8 mouse cellular contexts compared by ENCODE assay signal in genomic region chr5:134455186-134455895, GRCm38 (mm10). TPM values are rescaled to one million over a fixed set of nuclear protein-coding genes. Genes with fewer than 3 reads are reported as not detected.
DNase-seq lines count a peak whose midpoint lies in the region; ATAC-seq and TF ChIP-seq lines count a peak whose summit lies in the region.

No protein-coding gene starts in this region.

- H3K27ac ChIP-seq in ES-E14 (ENCODE audit: insufficient read depth, low read depth, low read length, poor library complexity, severe bottlenecking) = peak overlapping the region; percentile 73
- peak overlapping the region; percentile 95 for H3K27ac ChIP-seq in limb, embryonic 14.5 days (replicated peaks; ENCODE audit: low read depth, low read length)
- H3K27ac ChIP-seq in midbrain, embryonic 14.5 days (replicated peaks; ENCODE audit: low read depth, low read length) = peak overlapping the region; percentile 94

- intact Hi-C loops in heart, postnatal 36 days (cut with DNase I) = no loop called here
- intact Hi-C loops in left cerebral cortex, postnatal 14 days (cut with DNase I) = no loop called here

- no peaks in the 10 kb centered on the region; the same call in 1 of the 2 replicates for H3K9me3 ChIP-seq in ES-E14 (ENCODE audit: control insufficient read depth, insufficient read depth, low read depth, low read length)
- H3K9me3 ChIP-seq in limb, embryonic 14.5 days (ENCODE audit: control insufficient read depth, low read length) = peaks cover 8% of the 10 kb centered on the region; the same call in 1 of the 2 replicates
- no peaks in the 10 kb centered on the region for H3K9me3 ChIP-seq in midbrain, embryonic 14.5 days (ENCODE audit: control insufficient read depth, low read length)

- peak; percentile 32 for DNase-seq in 416B (ENCODE audit: low read depth)
- DNase-seq in ES-E14 (ENCODE audit: low read depth, low spot score) = peak; percentile 44
- DNase-seq in embryo, embryonic 11 days = peak; percentile 85
- peak; percentile 25 to 46 for DNase-seq in heart, postnatal 36 days
- DNase-seq in limb, embryonic 14.5 days (ENCODE audit: low spot score) = peak; percentile 80
- peak; percentile 73 for DNase-seq in midbrain, embryonic 14.5 days
- DNase-seq in urinary bladder, postnatal 10 days (ENCODE audit: low spot score) = no peak
- DNase-seq in left cerebral cortex, postnatal 14 days (ENCODE audit: low spot score in 2 of 2) = no peak

- TF ChIP-seq POLR2A in limb, embryonic 14.5 days (IDR thresholded peaks at IDR 0.05; ENCODE audit: borderline replicate concordance, extremely low read depth, insufficient read depth, insufficient read length) = no peak

- peak overlapping the region; percentile 62 to 78 for H3K4me3 ChIP-seq in ES-E14 (ENCODE audit: insufficient read depth in 1 of 2, low read depth in 1 of 2, low read length in 2 of 2, poor library complexity in 1 of 2, severe bottlenecking in 1 of 2)
- H3K4me3 ChIP-seq in limb, embryonic 14.5 days (replicated peaks; ENCODE audit: low read length) = peak overlapping the region; percentile 78
- peak overlapping the region; percentile 71 for H3K4me3 ChIP-seq in midbrain, embryonic 14.5 days (replicated peaks; ENCODE audit: low read depth, low read length)

- H3K4me2 ChIP-seq in limb, embryonic 14.5 days (replicated peaks; ENCODE audit: low read depth, low read length, severe bottlenecking) = peak overlapping the region; percentile 68
- H3K4me2 ChIP-seq in midbrain, embryonic 14.5 days (ENCODE audit: low read length) = peak overlapping the region; percentile 86

- in situ Hi-C loops in ES-E14 (cut with MboI; ENCODE audit: low sequenced_read_pairs in 2 of 2, unreplicated experiment in 2 of 2) = no loop called here

- peaks cover 2 to 7% of the 10 kb centered on the region in 2 experiments; a peak in 2 of 4 replicates for H3K4me1 ChIP-seq in ES-E14 (ENCODE audit: control insufficient read depth in 2 of 2, insufficient read depth in 2 of 2, low read length in 2 of 2, poor library complexity in 1 of 2)
- peaks cover 14% of the 10 kb centered on the region for H3K4me1 ChIP-seq in limb, embryonic 14.5 days (ENCODE audit: control insufficient read depth, insufficient read depth, low read length)
- H3K4me1 ChIP-seq in midbrain, embryonic 14.5 days (ENCODE audit: control insufficient read depth, insufficient read depth, low read length) = peaks cover 17% of the 10 kb centered on the region

- ATAC-seq in limb, embryonic 14.5 days (ENCODE audit: low FRiP score, low read depth) = 0 out of 2 replicates have a peak, but pooled peaks have one; percentile 16
- peak; percentile 47; the same call in 1 of the 2 replicates for ATAC-seq in midbrain, embryonic 14.5 days (ENCODE audit: low FRiP score, low TSS enrichment)

- H3K27me3 ChIP-seq in limb, embryonic 14.5 days (ENCODE audit: control insufficient read depth, insufficient read depth, low read length) = no peaks in the 10 kb centered on the region
- no peaks in the 10 kb centered on the region for H3K27me3 ChIP-seq in midbrain, embryonic 14.5 days (ENCODE audit: control insufficient read depth, insufficient read depth, low read length)

- peak overlapping the region; percentile 80 for H3K9ac ChIP-seq in ES-E14 (ENCODE audit: insufficient read depth, low read depth, low read length, poor library complexity, severe bottlenecking)
- peak overlapping the region; percentile 92 for H3K9ac ChIP-seq in limb, embryonic 14.5 days (ENCODE audit: low read depth, low read length, severe bottlenecking)
- H3K9ac ChIP-seq in midbrain, embryonic 14.5 days (replicated peaks; ENCODE audit: low read length) = peak overlapping the region; percentile 86

- H3K36me3 ChIP-seq in ES-E14 (ENCODE audit: control insufficient read depth, insufficient read depth, low read length, poor library complexity, severe bottlenecking) = peaks cover 3% of the 10 kb centered on the region; the same call in 1 of the 2 replicates
- H3K36me3 ChIP-seq in limb, embryonic 14.5 days (ENCODE audit: control insufficient read depth, insufficient read depth, low read length) = peaks cover 20% of the 10 kb centered on the region
- H3K36me3 ChIP-seq in midbrain, embryonic 14.5 days (ENCODE audit: control insufficient read depth, insufficient read depth, low read length) = no peaks in the 10 kb centered on the region

- 2% methylated on average over 21 of the region's 21 CpGs for WGBS in limb, embryonic 14.5 days
- WGBS in midbrain, embryonic 14.5 days = under 1% methylated on average over 21 of the region's 21 CpGs

TF ChIP-seq in ES-E14, 5 proteins besides CTCF, POLR2A, EP300 and RAD21:
- TF ChIP-seq HCFC1 (IDR thresholded peaks at IDR 0.05; ENCODE audit: borderline replicate concordance, insufficient read depth, low read length) (no peak), MAFK (IDR thresholded peaks at IDR 0.05; ENCODE audit: insufficient read depth, low read depth, low read length) (no peak), ZNF384 (IDR thresholded peaks at IDR 0.05; ENCODE audit: low read depth, low read length) (no peak), CHD2 (IDR thresholded peaks at IDR 0.05; ENCODE audit: low read depth, low read length) (no peak), ZC3H11A (IDR thresholded peaks at IDR 0.05; ENCODE audit: borderline replicate concordance, low read depth, low read length) (no peak)

RNA-seq across cellular contexts. Expression of gene Gtf2ird1, which starts 1.2 kb away (rescaled TPM):
- total RNA-seq in ES-E14 (2012; rRNA removed) = 63.5 and 118 TPM in 2 replicates
- 10 to 100 TPM; 23.4 to 26.9 TPM for total RNA-seq in heart, postnatal 36 days (2021)
- polyA plus RNA-seq in limb, embryonic 14.5 days (2012; rRNA removed) = 99.0 and 113 TPM in 2 replicates
- 100 and 103 TPM in 2 replicates for polyA plus RNA-seq in limb, embryonic 14.5 days (2014; fragmentation: Nextera tagmentation; extraction: Ambion mirVana)
- 75.1 and 75.5 TPM in 2 replicates for polyA plus RNA-seq in midbrain, embryonic 14.5 days (2014; fragmentation: Nextera tagmentation; extraction: Ambion mirVana)
- 10 to 100 TPM; 36.4 to 43.8 TPM for total RNA-seq in left cerebral cortex, postnatal 14 days (2021)

Comparison
In these comparisons a context has a peak if more than half of its experiments do, and no peak if none do; other contexts are left out.
1. DNase-seq: peak in 416B (single experiment), ES-E14 (single experiment), embryo, embryonic 11 days (single experiment), heart, postnatal 36 days (2 of 2), limb, embryonic 14.5 days (single experiment) and midbrain, embryonic 14.5 days (single experiment); none in urinary bladder, postnatal 10 days (single experiment) and left cerebral cortex, postnatal 14 days (0 of 2).
2. Peak in every context shown above with its lines, with median percentiles within 50 percentile points of each other: H3K27ac ChIP-seq, H3K4me3 ChIP-seq and H3K9ac ChIP-seq.